Mouse (Mus musculus) C2C12 (cell line): ENCODE data around the gene Senp2.

Experiments used
- CTCF ChIP-seq: IDR thresholded peaks from one replicate; pipeline ENCODE4 v1.5.1; 2011; ENCODE audit not compliant: control insufficient read depth, insufficient read depth, insufficient read length
- MAX ChIP-seq: IDR thresholded peaks from one replicate; pipeline ENCODE4 v1.6.1; 2011; ENCODE audit warnings: mild to moderate bottlenecking, control low read depth
- USF1 ChIP-seq: IDR thresholded peaks from one replicate; pipeline ENCODE4 v1.6.1; 2011; ENCODE audit warnings: low read depth, mild to moderate bottlenecking, control low read depth, moderate library complexity

- TF ChIP-seq CTCF, result no peak
- TF ChIP-seq USF1, result no peak
- no peak for TF ChIP-seq MAX
Observed at GRCm38 (mm10) chr16:21986191-21986590, 23.1 kb upstream of the Senp2 start.
